Mouse (Mus musculus): Measurements from ENCODE around the gene Stk33.

DNA sequence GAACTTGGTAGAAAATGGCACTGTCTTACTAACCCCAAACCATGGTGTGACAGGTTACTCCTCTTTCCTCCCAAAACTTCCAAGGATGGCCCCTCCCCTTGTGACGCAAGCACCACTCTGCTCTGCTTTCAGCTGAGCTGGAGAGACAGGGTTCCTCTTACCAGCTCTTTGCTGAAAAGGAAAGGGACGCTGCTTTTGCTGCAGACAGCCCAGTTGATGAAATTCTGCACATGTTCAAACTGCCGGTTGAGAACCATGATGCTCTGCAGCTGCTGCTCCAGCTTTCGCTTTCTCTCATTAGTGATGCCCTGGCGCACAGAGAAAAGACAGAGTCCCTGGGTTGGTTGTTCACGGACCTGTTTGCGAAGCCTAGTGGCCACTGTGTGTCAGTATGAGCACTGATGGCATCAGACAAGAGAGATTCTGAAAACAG is 41.9 kb upstream of the Stk33 start:
- TF ChIP-seq TAL1 (conservative IDR thresholded peaks at IDR 0.05; ENCODE audit: low read depth, low read length) (no peak), CTCF (IDR thresholded peaks at IDR 0.05; ENCODE audit: low read depth, low read length) (no peak), GATA1 (IDR thresholded peaks at IDR 0.05; ENCODE audit: borderline replicate concordance, low read length) (no peak)
